Comparison of ENCODE assay signal across 13 mouse cellular contexts in the genomic region with DNA sequence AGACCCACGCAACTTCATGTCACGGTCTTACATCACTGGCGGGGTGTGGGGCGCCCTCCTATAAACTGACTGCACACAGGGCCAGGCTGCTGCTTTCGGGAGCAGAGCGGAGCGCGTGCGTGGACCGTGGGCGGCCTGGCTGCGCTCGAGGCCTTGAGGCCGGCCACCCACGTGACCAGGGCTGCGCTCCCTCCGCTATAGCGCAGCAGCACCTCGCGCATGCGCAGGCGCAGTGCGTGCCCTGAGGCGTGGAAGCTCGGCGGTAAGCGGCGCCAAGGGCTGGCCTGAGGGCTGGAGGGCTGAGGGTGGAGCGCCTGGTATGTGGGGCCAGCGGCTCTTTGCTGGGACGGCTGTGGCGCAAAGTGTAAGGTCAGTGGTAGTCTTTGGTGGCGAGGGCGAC. TPM values are rescaled to one million over a fixed set of nuclear protein-coding genes. Genes with fewer than 3 reads are reported as not detected.
A peak's percentile ranks its signal among the peaks of the same experiment; 100 is the strongest.
DNase-seq lines count a peak whose midpoint lies in the region; ATAC-seq lines count a peak whose summit lies in the region.
"Had no signal": no experiment of that assay in that cellular context is flagged by ENCODE, and none has a peak within 500 bp of the region (broad histone marks: within the 10 kb centered on the region; RNA-seq: fewer than 3 reads in every experiment).

A gene (plus strand): TSS at position 289 of the 400 bp plus-strand sequence.

- H3K4me2 ChIP-seq in kidney, embryonic 15.5 days, result no peak within 1 kb of the TSS
- no peak within 1 kb of the TSS for H3K4me2 ChIP-seq in hindbrain, embryonic 11.5 days (replicated peaks; ENCODE audit: low read depth, low read length)
- H3K4me2 ChIP-seq: neural tube, embryonic 12.5 days had no signal

- 0 out of 2 replicates have a peak, but pooled peaks cover 2% of the 10 kb centered on the region for H3K27me3 ChIP-seq in kidney, embryonic 15.5 days
- no peaks in the 10 kb centered on the region for H3K27me3 ChIP-seq in hindbrain, embryonic 11.5 days (ENCODE audit: control insufficient read depth, insufficient read depth, low read length)
- H3K27me3 ChIP-seq: neural tube, embryonic 12.5 days had no signal

- intact Hi-C loops in left cerebral cortex, postnatal 25 days (cut with DNase I), result loop anchor here (5.0 to 10.0 kb wide), 2 partner anchors 358 to 391 kb away; a partner anchor contains a TSS

- WGBS in kidney, embryonic 15.5 days, result 92% methylated on average over 34 of the region's 34 CpGs
- 87% methylated on average over 34 of the region's 34 CpGs for WGBS in hindbrain, embryonic 11.5 days

- H3K4me3 ChIP-seq in kidney, embryonic 15.5 days (replicated peaks), result no peak within 1 kb of the TSS
- H3K4me3 ChIP-seq in hindbrain, embryonic 11.5 days (ENCODE audit: low read depth, low read length), result no peak within 1 kb of the TSS
- H3K4me3 ChIP-seq: neural tube, embryonic 12.5 days had no signal

- DNase-seq in kidney, postnatal 14 days, result peak; percentile 13
- DNase-seq in ES-CJ7 (ENCODE audit: low read depth, low spot score) (peak; percentile 94), adipocyte (ENCODE audit: low spot score) (no peak)
- DNase-seq in adrenal gland, postnatal 25 days, result peak; percentile 29
- peak; percentile 7 to 48 for DNase-seq in left cerebral cortex, postnatal 25 days (ENCODE audit: low spot score in 2 of 2)
- no peak for DNase-seq in T-cell, adult 2 months (ENCODE audit: low spot score)
- DNase-seq in hindbrain, embryonic 11.5 days (ENCODE audit: low spot score), result no peak

- no peaks in the 10 kb centered on the region for H3K9me3 ChIP-seq in kidney, embryonic 15.5 days (replicated peaks)
- no peaks in the 10 kb centered on the region for H3K9me3 ChIP-seq in hindbrain, embryonic 11.5 days (ENCODE audit: control insufficient read depth, low read length)
- H3K9me3 ChIP-seq: neural tube, embryonic 12.5 days had no signal

- no peak within 1 kb of the TSS for H3K9ac ChIP-seq in kidney, embryonic 15.5 days
- no peak within 1 kb of the TSS for H3K9ac ChIP-seq in hindbrain, embryonic 11.5 days (ENCODE audit: low read depth, low read length)
- H3K9ac ChIP-seq: neural tube, embryonic 12.5 days had no signal

- H3K36me3 ChIP-seq in kidney, embryonic 15.5 days, result no peaks in the 10 kb centered on the region
- H3K36me3 ChIP-seq in hindbrain, embryonic 11.5 days (ENCODE audit: control insufficient read depth, insufficient read depth, low read length), result no peaks in the 10 kb centered on the region
- H3K36me3 ChIP-seq: neural tube, embryonic 12.5 days had no signal

- ATAC-seq in kidney, embryonic 15.5 days (replicated peaks; ENCODE audit: low FRiP score), result no peak
- no peak for ATAC-seq in hindbrain, embryonic 11.5 days (ENCODE audit: low FRiP score)
- ATAC-seq: hindbrain, embryonic 16.5 days had no signal

- H3K27ac ChIP-seq in kidney, embryonic 15.5 days, result no peak within 1 kb of the TSS
- no peak within 1 kb of the TSS for H3K27ac ChIP-seq in hindbrain, embryonic 11.5 days (ENCODE audit: low read depth, low read length)
- H3K27ac ChIP-seq: macrophage; neural tube, embryonic 12.5 days had no signal

- H3K4me1 ChIP-seq in kidney, embryonic 15.5 days, result no peaks in the 10 kb centered on the region
- no peaks in the 10 kb centered on the region for H3K4me1 ChIP-seq in hindbrain, embryonic 11.5 days (replicated peaks; ENCODE audit: control insufficient read depth, insufficient read depth, low read length)
- H3K4me1 ChIP-seq: neural tube, embryonic 12.5 days had no signal

RNA-seq across cellular contexts. Expression of the gene that starts here (rescaled TPM):
- 0.09 TPM in 1 of 2 replicates, not detected in the other for polyA plus RNA-seq in kidney, embryonic 15.5 days (2015; fragmentation: Nextera tagmentation; extraction: Ambion mirVana)
- total RNA-seq in adrenal gland, postnatal 25 days (2021), result 0.55 and 0.62 TPM in 2 replicates
- 1 to 10 TPM; 1.4 to 1.5 TPM for total RNA-seq in left cerebral cortex, postnatal 25 days (2021)
- not detected in 2 replicates for polyA plus RNA-seq in hindbrain, embryonic 11.5 days (2014; fragmentation: Nextera tagmentation; extraction: Ambion mirVana)
- total RNA-seq: MEL had no signal
- polyA plus RNA-seq: embryonic facial prominence, embryonic 14.5 days; hindbrain, embryonic 16.5 days; macrophage; neural tube, embryonic 12.5 days had no signal

Comparison
In these comparisons a context has a peak if more than half of its experiments do, and no peak if none do; other contexts are left out.
1. Peak in DNase-seq in adrenal gland, postnatal 25 days; RNA of the gene not detected or under 1 TPM.
2. DNase-seq: peak in kidney, postnatal 14 days (single experiment), ES-CJ7 (single experiment) and left cerebral cortex, postnatal 25 days (2 of 2); none in adipocyte (single experiment), T-cell, adult 2 months (single experiment) and hindbrain, embryonic 11.5 days (single experiment).